Mouse (Mus musculus) mesoderm, embryonic 11.5 days (tissue): ENCODE data around the gene Itfg2.
"Not testable (repeated sequence)": the region's sequence is repeated elsewhere in the genome, so short reads cannot be mapped to it uniquely, and the experiment has no call there.

Experiments used
- DNase-seq: peaks from one replicate; pipeline ENCODE4 v3.0.0-alpha.2; 2012; ENCODE audit warnings: low read depth, low spot score

Itfg2 gene

DNA sequence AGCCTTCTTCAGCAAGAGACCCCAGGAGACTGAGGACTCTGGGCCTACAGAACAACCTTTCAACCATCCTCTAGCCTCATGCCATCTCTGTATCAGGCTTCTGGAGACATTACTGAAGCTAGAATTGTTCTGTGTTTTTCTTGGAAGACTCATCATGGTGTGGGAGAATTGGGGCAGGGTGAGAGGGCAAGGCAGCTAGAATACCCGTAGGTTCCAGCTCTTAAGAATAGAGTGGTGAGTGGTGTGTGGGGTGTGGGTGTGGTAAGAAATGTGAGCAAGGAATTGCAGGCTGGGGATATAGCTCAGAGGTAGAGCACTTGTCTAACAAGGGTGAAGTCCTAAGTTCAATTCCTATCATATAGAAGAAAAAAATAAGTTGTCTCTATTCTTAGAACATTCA is 39.7 kb downstream of the Itfg2 start:
- no peak for DNase-seq

DNA sequence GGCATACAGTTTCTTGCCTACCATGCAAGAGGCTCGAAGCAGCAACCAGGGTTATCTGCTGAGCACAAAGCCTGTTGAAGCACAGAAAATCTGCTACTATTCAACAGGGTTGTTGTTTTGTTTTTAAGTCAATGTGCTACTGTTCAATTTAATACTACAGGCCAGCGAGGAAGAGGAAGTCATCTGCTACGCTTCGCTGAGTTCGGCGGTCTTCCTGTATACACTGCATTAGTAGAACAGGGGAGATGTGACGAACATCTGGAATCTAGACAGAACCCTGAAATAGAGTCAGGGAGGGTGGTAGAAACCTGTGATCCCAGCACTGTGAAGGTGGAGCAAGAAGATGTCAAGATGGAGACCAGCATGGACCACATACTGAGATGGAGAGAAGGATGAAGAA is 41.0 kb downstream of the Itfg2 start:
- no peak for DNase-seq

DNA sequence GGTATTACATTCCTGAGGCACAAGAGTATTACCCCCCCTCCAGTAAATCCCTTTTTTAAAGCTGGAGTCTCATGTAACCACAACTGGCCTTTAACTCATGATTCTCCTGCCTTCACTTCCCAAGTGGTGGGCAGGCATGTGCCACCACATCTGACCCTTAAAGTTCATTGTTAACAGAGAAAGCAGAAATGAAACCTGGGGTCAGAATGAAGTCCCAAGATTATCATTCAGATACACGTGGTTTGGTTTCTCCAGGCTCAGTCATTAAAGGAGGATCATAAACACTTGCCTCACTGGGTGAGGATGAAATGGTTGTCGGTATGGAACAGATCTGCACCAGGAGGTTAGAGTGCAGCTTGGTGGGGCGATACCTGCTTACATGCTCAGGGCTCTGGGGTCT is 43.5 kb downstream of the Itfg2 start:
- no peak for DNase-seq

DNA sequence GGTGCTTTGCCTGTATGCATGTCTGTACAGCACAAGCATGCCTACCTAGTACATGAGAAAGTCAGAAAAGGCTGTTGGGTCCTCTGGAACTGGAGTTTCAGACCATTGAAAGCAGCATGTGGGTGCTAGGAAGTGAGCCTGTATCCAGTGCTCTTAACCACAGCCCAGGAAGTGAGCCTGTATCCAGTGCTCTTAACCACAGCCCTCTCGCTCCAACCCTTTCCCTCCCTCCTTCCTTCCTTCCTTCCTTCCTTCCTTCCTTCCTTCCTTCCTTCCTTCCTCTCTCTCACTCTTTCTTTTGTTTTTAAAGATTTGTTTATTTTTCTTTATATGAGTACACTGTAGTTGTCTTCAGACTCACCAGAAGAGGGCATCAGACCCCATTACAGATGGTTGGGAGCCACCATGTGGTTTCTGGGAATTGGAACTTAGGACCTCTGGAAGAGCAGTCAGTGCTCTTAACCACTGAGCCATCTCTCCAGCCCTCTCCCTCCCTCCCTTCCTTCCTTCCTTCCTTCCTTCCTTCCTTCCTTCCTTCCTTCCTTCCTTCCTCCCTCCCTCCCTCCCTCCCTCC is 44.0 kb downstream of the Itfg2 start:
- not testable (repeated sequence) for DNase-seq

DNA sequence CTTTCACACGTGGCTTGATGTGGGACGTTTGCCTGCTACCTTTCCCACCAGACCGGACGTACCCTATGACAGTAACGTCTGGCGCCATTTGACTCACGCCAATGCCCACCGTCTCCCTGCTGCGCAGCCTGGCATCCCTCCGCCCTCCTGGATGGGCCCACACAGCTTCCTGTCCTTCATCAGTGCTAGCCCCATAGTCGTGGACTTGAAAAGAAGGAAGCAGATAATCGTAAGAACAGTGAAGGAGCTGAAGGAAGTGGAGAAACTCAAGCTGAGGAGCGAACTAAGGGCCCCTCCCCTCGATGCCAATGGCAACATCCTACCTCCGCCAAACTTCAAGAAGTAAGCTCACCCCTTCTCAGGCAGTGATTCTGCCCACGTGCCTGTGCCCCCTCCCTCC is 45.1 kb downstream of the Itfg2 start:
- DNase-seq = no peak

DNA sequence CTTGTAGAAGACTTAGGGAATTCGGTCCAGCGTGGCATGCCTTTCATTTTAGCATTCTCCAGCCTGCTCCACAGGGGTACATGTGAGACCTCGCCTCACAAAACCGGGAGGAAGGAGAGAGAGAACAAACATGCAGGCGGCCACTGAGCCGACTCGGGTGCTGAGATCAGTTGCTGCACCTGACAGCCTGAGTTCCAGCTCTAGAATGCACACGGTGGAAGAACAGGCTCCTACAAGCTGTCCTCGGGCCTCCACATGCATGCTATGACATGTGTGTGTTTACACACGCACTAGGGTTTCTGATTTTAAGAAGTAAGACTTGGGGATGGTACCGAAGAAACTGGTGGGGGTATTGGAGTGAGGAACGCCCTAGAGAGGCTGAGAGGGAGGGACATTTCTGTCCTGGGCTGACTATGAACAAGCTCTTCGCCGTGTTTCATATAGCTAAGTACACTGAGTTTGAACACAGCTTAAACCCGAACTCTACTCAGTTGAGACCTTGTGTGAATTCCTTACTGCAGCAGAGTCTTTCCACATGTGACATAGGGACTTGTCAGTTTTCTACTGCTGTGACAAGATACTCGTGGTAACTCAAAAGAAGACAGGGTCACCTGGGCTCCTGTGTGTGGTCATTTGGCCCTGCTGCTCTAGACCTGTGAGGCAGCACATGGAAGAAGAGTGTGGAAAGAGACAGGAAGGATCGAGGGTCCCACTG is 48.2 kb downstream of the Itfg2 start:
- DNase-seq = no peak

DNA sequence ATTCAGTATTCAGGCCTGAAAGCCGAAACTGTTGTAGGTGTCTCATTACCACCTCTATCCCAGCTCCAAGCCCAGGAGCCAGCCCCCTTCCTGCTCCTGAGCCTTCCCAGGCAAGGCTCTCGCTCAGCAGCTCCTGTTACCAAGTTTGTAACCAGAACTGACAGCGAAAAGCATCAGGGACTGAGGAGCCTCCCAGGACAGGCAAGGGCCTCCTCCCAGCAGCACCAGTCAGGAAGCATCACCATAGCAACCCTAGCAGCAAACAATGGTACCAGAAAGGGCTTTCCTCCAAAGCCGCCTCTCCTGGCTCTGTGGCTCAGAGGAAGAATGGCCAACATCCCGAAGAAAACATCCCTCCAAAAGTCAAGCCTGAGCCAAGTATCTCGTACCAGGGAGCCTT is 49.5 kb downstream of the Itfg2 start, which contains the start of the genes Tex52 and Gm44596:
TSS of gene Tex52 (plus strand) at position 265 of the 400 bp plus-strand sequence.
TSS of gene Gm44596 (plus strand) at position 312 of the 400 bp plus-strand sequence.
- DNase-seq = no peak

DNA sequence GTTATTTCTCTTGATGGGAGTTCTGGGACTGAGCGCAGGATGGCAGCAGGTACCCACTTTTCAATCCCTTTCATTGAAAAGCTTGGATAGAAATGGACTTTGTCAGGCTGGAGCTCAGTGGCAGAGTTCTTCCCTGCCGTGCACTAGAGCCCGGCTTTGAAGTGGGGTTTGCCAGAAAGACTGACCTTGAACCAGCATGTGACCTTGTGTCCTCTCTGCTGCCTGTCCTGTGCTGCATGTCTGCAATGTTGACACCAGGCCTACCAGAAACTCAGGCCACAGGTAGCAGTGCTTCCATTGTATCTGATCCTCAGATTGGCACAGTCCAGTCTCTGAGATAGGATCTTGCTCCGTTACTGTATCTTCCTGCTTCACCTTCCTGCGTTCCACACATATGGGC is 54.7 kb downstream of the Itfg2 start:
- DNase-seq = no peak

DNA sequence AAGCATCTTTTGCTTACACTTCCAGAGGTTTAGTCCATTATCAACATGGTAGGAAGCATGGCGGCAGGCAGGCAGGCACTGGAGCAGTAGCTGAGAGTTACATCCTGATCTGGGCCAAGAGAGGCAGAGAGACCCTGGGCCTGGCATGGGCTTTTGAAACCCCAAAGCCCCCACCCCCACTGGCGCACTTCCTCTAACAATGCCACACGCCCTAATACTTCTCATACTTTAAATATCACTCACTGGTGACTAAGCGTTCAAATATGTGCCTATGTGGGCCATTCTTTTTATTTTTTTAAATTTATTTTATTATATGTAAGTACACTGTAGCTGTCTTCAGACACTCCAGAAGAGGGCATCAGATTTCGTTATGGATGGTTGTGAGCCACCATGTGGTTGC is 58.3 kb downstream of the Itfg2 start:
- no peak for DNase-seq

DNA sequence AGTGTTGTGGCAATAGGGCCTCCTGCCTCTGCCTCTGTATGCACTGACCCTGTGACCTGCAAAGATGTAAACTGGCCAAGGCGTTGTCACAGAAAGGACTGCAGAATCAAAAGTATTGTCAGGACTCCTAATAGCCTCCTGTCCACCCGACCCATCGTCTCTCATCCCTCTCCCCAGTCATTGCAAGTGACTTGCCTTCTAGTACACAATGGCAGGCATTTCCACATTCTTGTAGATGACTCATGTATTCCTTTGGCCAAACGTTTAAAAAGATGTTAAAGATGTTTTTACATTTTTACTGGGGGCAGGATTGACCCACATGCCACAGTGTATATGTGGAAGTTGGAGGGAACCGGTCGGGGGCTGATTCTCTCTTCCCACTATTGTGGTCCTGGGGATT is 60.0 kb downstream of the Itfg2 start:
- no peak for DNase-seq

DNA sequence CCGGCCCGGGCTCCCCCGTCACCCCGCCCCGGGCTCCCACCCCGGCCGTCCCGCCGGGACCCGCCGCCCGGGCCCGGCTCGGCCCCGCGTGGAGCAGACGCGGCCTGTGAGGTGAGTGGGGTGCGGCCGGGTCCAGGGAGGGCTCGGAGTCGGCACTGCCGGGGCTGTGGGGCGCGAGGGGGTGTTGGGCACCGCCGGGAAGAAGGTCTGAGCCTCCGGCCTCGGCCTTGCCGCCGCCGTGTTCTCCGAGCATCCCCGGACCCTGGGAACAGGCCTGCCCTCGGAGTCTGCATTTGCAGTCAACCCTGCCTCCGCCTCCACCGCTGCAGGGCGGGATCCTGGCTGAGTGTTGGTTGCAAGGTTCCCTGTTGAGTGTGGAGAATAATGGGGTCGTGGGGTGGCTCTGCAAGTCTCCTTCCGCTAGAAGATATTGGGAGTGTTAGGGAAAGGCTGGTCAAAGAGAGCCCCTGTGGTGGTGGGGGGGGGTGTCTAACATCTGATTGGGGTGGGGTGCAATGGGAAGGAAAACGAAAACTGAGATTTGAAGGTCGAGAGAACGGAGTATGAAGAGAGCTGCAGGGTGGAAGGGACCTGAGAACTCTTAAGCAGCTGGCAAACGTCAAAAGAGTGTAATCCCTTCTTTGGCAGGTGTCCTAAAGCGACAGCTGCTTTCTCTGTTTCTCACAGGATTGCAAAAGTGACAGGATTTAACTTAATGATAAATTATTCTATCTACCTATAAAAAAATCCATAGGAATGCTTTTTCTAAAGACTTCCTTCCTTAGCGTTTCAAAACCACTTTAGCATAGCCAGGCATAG is 61.5 kb downstream of the Itfg2 start:
- DNase-seq = peak; percentile 36

DNA sequence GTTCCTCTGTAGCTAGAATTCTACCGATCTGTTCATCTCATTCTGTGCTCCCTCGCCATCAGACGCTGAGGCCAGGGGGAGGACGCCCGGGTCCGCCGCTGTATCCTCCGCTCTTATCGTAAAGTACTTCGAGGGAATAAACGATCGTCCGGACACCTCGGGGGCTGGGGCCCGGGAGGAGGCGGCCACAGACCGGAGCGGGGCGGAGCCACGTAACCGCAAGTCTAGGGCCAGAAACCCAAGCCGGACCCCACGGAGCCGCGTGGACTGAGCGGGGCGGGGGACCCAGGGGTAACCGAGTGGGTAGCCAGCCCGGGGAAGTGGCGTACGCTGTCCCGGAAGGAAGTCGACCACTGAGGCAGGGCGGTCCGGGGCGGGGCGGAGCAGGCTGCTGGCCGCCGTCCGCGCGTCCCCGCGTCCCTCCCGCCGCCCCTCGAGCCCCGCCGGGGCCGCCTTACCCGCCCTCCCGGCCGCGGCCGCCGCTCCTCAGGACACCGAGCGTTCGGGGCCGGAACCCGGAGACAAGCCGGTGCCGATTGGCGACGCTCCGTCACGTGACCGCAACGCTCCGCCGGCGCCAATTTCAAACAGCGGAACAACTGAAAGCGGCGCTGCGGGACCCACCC is 62.2 kb downstream of the Itfg2 start, which contains the start of the genes Rhno1 and Foxm1:
TSS of gene Rhno1 (minus strand) at position 531 of the 626 bp plus-strand sequence.
TSS of gene Foxm1 (plus strand) at position 587 of the 626 bp plus-strand sequence.
- DNase-seq = peak; percentile 85

DNA sequence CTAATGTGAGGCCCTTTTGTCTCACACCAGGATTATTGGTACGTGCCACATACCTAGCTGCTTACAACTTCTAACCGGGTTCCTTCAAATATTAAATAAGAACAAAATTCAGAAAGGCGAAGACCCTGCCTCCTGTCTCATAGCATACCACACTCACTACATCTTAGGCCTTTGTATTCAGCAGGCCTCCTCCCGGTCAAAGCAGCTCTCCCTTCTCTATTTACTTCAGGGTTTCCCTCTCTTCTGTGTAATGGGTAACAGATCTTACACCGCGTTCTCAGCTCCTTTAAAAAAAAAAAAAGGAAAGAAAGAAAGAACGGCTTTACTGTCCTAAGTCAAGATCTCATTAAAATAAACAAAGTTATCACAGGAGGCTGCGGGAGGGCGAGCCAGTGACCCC is 62.8 kb downstream of the Itfg2 start:
- DNase-seq = no peak
